Comparison of ENCODE assay signal across 22 mouse cellular contexts in genomic region chr10:75428049-75429003, GRCm38 (mm10). TPM values are rescaled to one million over a fixed set of nuclear protein-coding genes. Genes with fewer than 3 reads are reported as not detected.
DNase-seq lines count a peak whose midpoint lies in the region; ATAC-seq and TF ChIP-seq lines count a peak whose summit lies in the region.
"Had no signal": no experiment of that assay in that cellular context is flagged by ENCODE, and none has a peak within 500 bp of the region (broad histone marks: within the 10 kb centered on the region; RNA-seq: fewer than 3 reads in every experiment).

No protein-coding gene starts in this region.

- 86% methylated on average over 13 of the region's 13 CpGs for WGBS in midbrain, postnatal 0 days
- whole genome bisulfite sequencing in midbrain, embryonic 16.5 days, result 82% methylated on average over 13 of the region's 13 CpGs
- 70% methylated on average over 13 of the region's 13 CpGs for WGBS in intestine, embryonic 16.5 days
- WGBS in liver, embryonic 14.5 days (ENCODE audit: insufficient replicate concordance), result 67% methylated on average over 13 of the region's 13 CpGs
- 80% methylated on average over 13 of the region's 13 CpGs for WGBS in stomach, embryonic 16.5 days

- H3K27me3 ChIP-seq in midbrain, postnatal 0 days (ENCODE audit: insufficient read depth, low read length), result no peaks in the 10 kb centered on the region
- H3K27me3 ChIP-seq in midbrain, embryonic 16.5 days (ENCODE audit: control insufficient read depth, insufficient read depth, low read depth, low read length), result no peaks in the 10 kb centered on the region
- no peaks in the 10 kb centered on the region for H3K27me3 ChIP-seq in intestine, embryonic 16.5 days (replicated peaks; ENCODE audit: control insufficient read depth, insufficient read depth, low read length)
- no peaks in the 10 kb centered on the region for H3K27me3 ChIP-seq in liver, embryonic 14.5 days (ENCODE audit: control insufficient read depth, insufficient read depth, low read length)
- no peaks in the 10 kb centered on the region for H3K27me3 ChIP-seq in stomach, embryonic 16.5 days (ENCODE audit: control insufficient read depth, insufficient read depth, low read length)
- H3K27me3 ChIP-seq: embryonic facial prominence, embryonic 13.5 days; forebrain, embryonic 13.5 days; hindbrain, embryonic 12.5 days; limb, embryonic 15.5 days; midbrain, embryonic 12.5 days; neural tube, embryonic 12.5 days had no signal

- peaks cover 7% of the 10 kb centered on the region; the same call in 1 of the 2 replicates for H3K9me3 ChIP-seq in midbrain, postnatal 0 days (ENCODE audit: low read length)
- peaks cover 8% of the 10 kb centered on the region; the same call in 1 of the 2 replicates for H3K9me3 ChIP-seq in midbrain, embryonic 16.5 days (replicated peaks; ENCODE audit: control insufficient read depth, low read length, poor library complexity, severe bottlenecking)
- peaks cover 6% of the 10 kb centered on the region; the same call in 1 of the 2 replicates for H3K9me3 ChIP-seq in intestine, embryonic 16.5 days (ENCODE audit: control insufficient read depth, low read length)
- H3K9me3 ChIP-seq in liver, embryonic 14.5 days (ENCODE audit: control insufficient read depth, low read length), result no peaks in the 10 kb centered on the region
- H3K9me3 ChIP-seq in stomach, embryonic 16.5 days (replicated peaks; ENCODE audit: control insufficient read depth, low read length), result peaks cover 3% of the 10 kb centered on the region; the same call in 1 of the 2 replicates
- H3K9me3 ChIP-seq: embryonic facial prominence, embryonic 13.5 days; limb, embryonic 15.5 days; midbrain, embryonic 12.5 days had no signal

- H3K36me3 ChIP-seq in midbrain, postnatal 0 days (ENCODE audit: insufficient read depth, low read length), result no peaks in the 10 kb centered on the region
- H3K36me3 ChIP-seq in midbrain, embryonic 16.5 days (ENCODE audit: control insufficient read depth, insufficient read depth, low read length), result no peaks in the 10 kb centered on the region
- H3K36me3 ChIP-seq in intestine, embryonic 16.5 days (ENCODE audit: control insufficient read depth, insufficient read depth, low read length), result no peaks in the 10 kb centered on the region
- no peaks in the 10 kb centered on the region for H3K36me3 ChIP-seq in liver, embryonic 14.5 days (replicated peaks; ENCODE audit: control insufficient read depth, insufficient read depth, low read depth)
- H3K36me3 ChIP-seq in stomach, embryonic 16.5 days (ENCODE audit: control insufficient read depth, insufficient read depth, low read length), result no peaks in the 10 kb centered on the region
- H3K36me3 ChIP-seq: embryonic facial prominence, embryonic 13.5 days; hindbrain, embryonic 12.5 days; limb, embryonic 15.5 days; midbrain, embryonic 12.5 days; neural tube, embryonic 12.5 days had no signal

- no peak; the same call in 1 of the 2 replicates for TF ChIP-seq EP300 in liver, embryonic 14.5 days (IDR thresholded peaks at IDR 0.05; ENCODE audit: low read depth)

- H3K4me2 ChIP-seq in midbrain, postnatal 0 days (ENCODE audit: low read depth, low read length, poor library complexity, severe bottlenecking), result no peak overlapping the region
- no peak overlapping the region for H3K4me2 ChIP-seq in midbrain, embryonic 16.5 days (ENCODE audit: low read length)
- H3K4me2 ChIP-seq in intestine, embryonic 16.5 days (ENCODE audit: low read depth, low read length), result 0 out of 2 replicates have a peak overlapping the region, but pooled peaks have one; percentile 2
- no peak overlapping the region for H3K4me2 ChIP-seq in liver, embryonic 14.5 days (ENCODE audit: low read depth)
- peak overlapping the region; percentile 28; the same call in 1 of the 2 replicates for H3K4me2 ChIP-seq in stomach, embryonic 16.5 days (ENCODE audit: low read depth, low read length)
- H3K4me2 ChIP-seq: embryonic facial prominence, embryonic 13.5 days; forebrain, embryonic 13.5 days; hindbrain, embryonic 12.5 days; limb, embryonic 15.5 days; midbrain, embryonic 12.5 days; neural tube, embryonic 12.5 days had no signal

- no peak for TF ChIP-seq CTCF in midbrain, postnatal 0 days (IDR thresholded peaks at IDR 0.05)
- no peak for TF ChIP-seq CTCF in liver, embryonic 14.5 days (IDR thresholded peaks at IDR 0.05; ENCODE audit: low read depth)

- H3K9ac ChIP-seq in midbrain, postnatal 0 days (replicated peaks; ENCODE audit: low read length, poor library complexity, severe bottlenecking), result no peak overlapping the region
- no peak overlapping the region for H3K9ac ChIP-seq in midbrain, embryonic 16.5 days (ENCODE audit: low read depth, low read length)
- H3K9ac ChIP-seq in intestine, embryonic 16.5 days (ENCODE audit: low read depth, low read length), result no peak overlapping the region
- no peak overlapping the region for H3K9ac ChIP-seq in liver, embryonic 14.5 days (replicated peaks)
- H3K9ac ChIP-seq in stomach, embryonic 16.5 days (ENCODE audit: low read length), result no peak overlapping the region
- H3K9ac ChIP-seq: embryonic facial prominence, embryonic 13.5 days; forebrain, embryonic 13.5 days; hindbrain, embryonic 12.5 days; limb, embryonic 15.5 days; midbrain, embryonic 12.5 days; neural tube, embryonic 12.5 days had no signal

- peak; percentile 15 for DNase-seq in midbrain, postnatal 0 days (ENCODE audit: low spot score)
- no peak for DNase-seq in liver, embryonic 14.5 days (ENCODE audit: low read depth in 3 of 3, low spot score in 3 of 3)
- no peak for DNase-seq in adrenal gland, adult (ENCODE audit: inconsistent age in 2 of 2, low spot score in 1 of 2)
- no peak for DNase-seq in testis, postnatal 14 days (ENCODE audit: low spot score)
- DNase-seq: adrenal gland, postnatal 10 days; cerebellum, adult 8-10 months; cerebellum, postnatal 36 days; embryo, embryonic 11 days; left cerebral cortex, postnatal 4 days; lung, postnatal 10 days; retina, postnatal 1 day; thymus, postnatal 25 days had no signal

- no peaks in the 10 kb centered on the region for H3K4me1 ChIP-seq in midbrain, postnatal 0 days (ENCODE audit: insufficient read depth, low read length)
- H3K4me1 ChIP-seq in midbrain, embryonic 16.5 days (ENCODE audit: control insufficient read depth, insufficient read depth, low read length), result no peaks in the 10 kb centered on the region
- H3K4me1 ChIP-seq in intestine, embryonic 16.5 days (ENCODE audit: control insufficient read depth, insufficient read depth, low read length), result 0 out of 2 replicates have a peak, but pooled peaks cover 12% of the 10 kb centered on the region
- peaks cover 0 to 9% of the 10 kb centered on the region in 2 experiments; a peak in 2 of 4 replicates for H3K4me1 ChIP-seq in liver, embryonic 14.5 days (replicated peaks; ENCODE audit: control insufficient read depth in 2 of 2, insufficient read depth in 2 of 2, low read length in 1 of 2)
- no peaks in the 10 kb centered on the region; the same call in 1 of the 2 replicates for H3K4me1 ChIP-seq in stomach, embryonic 16.5 days (ENCODE audit: control insufficient read depth, insufficient read depth, low read length)
- H3K4me1 ChIP-seq: embryonic facial prominence, embryonic 13.5 days; forebrain, embryonic 13.5 days; hindbrain, embryonic 12.5 days; limb, embryonic 15.5 days; midbrain, embryonic 12.5 days; neural tube, embryonic 12.5 days had no signal

- ATAC-seq in midbrain, postnatal 0 days (ENCODE audit: low FRiP score), result no peak
- ATAC-seq in midbrain, embryonic 16.5 days, result no peak
- peak; percentile 29 for ATAC-seq in intestine, embryonic 16.5 days
- peak; percentile 34; the same call in 1 of the 2 replicates for ATAC-seq in liver, embryonic 14.5 days (ENCODE audit: insufficient read depth)
- ATAC-seq in stomach, embryonic 16.5 days (ENCODE audit: insufficient read depth, low FRiP score), result no peak
- ATAC-seq: forebrain, embryonic 13.5 days had no signal

- H3K4me3 ChIP-seq in midbrain, postnatal 0 days (ENCODE audit: low read depth, low read length), result no peak overlapping the region
- no peak overlapping the region for H3K4me3 ChIP-seq in midbrain, embryonic 16.5 days (ENCODE audit: low read depth, low read length)
- H3K4me3 ChIP-seq in intestine, embryonic 16.5 days (ENCODE audit: low read length), result no peak overlapping the region
- no peak overlapping the region for H3K4me3 ChIP-seq in liver, embryonic 14.5 days (ENCODE audit: insufficient read depth in 1 of 2, low read depth in 2 of 2, low read length in 2 of 2)
- H3K4me3 ChIP-seq in stomach, embryonic 16.5 days (replicated peaks; ENCODE audit: low read length), result no peak overlapping the region
- H3K4me3 ChIP-seq: embryonic facial prominence, embryonic 13.5 days; forebrain, embryonic 13.5 days; hindbrain, embryonic 12.5 days; limb, embryonic 15.5 days; midbrain, embryonic 12.5 days; neural tube, embryonic 12.5 days had no signal

- no peak overlapping the region for H3K27ac ChIP-seq in midbrain, postnatal 0 days (ENCODE audit: low read depth, low read length)
- H3K27ac ChIP-seq in midbrain, embryonic 16.5 days (ENCODE audit: low read length), result no peak overlapping the region
- peak overlapping the region; percentile 34; the same call in 1 of the 2 replicates for H3K27ac ChIP-seq in intestine, embryonic 16.5 days (ENCODE audit: low read length)
- H3K27ac ChIP-seq in liver, embryonic 14.5 days, result no peak overlapping the region
- peak overlapping the region; percentile 49 for H3K27ac ChIP-seq in stomach, embryonic 16.5 days (ENCODE audit: low read length)
- H3K27ac ChIP-seq: embryonic facial prominence, embryonic 13.5 days; forebrain, embryonic 13.5 days; hindbrain, embryonic 12.5 days; limb, embryonic 15.5 days; midbrain, embryonic 12.5 days; neural tube, embryonic 12.5 days had no signal

RNA-seq across cellular contexts. Expression of gene Upb1, which starts 27.4 kb away (rescaled TPM):
- total RNA-seq in midbrain, postnatal 0 days (2014; rRNA removed), result 0.52 TPM in 1 of 2 replicates, not detected in the other
- polyA plus RNA-seq in midbrain, postnatal 0 days (2015; fragmentation: Nextera tagmentation; extraction: Ambion mirVana), result 0.44 and 0.72 TPM in 2 replicates
- 0.41 and 0.42 TPM in 2 replicates for polyA plus RNA-seq in midbrain, embryonic 16.5 days (2015; fragmentation: Nextera tagmentation; extraction: Ambion mirVana)
- 0.98 and 1.8 TPM in 2 replicates for polyA plus RNA-seq in intestine, embryonic 16.5 days (2015; fragmentation: Nextera tagmentation; extraction: Ambion mirVana)
- 8.1 and 8.8 TPM in 2 replicates for polyA plus RNA-seq in liver, embryonic 14.5 days (2012; rRNA removed)
- 18.3 and 20.1 TPM in 2 replicates for polyA plus RNA-seq in liver, embryonic 14.5 days (2014; fragmentation: Nextera tagmentation; extraction: Ambion mirVana)
- polyA plus RNA-seq in stomach, embryonic 16.5 days (2015; fragmentation: Nextera tagmentation; extraction: Ambion mirVana), result 4.3 and 5.8 TPM in 2 replicates
- total RNA-seq: MEL had no signal
- polyA plus RNA-seq: forebrain, embryonic 13.5 days; hindbrain, embryonic 12.5 days had no signal

Comparison
In these comparisons a context has a peak if more than half of its experiments do, and no peak if none do; other contexts are left out.
1. ATAC-seq: peak in intestine, embryonic 16.5 days (single experiment) and liver, embryonic 14.5 days (single experiment); none in midbrain, postnatal 0 days (single experiment), midbrain, embryonic 16.5 days (single experiment) and stomach, embryonic 16.5 days (single experiment).
2. H3K27ac ChIP-seq: peak in intestine, embryonic 16.5 days (single experiment) and stomach, embryonic 16.5 days (single experiment); none in midbrain, postnatal 0 days (single experiment), midbrain, embryonic 16.5 days (single experiment) and liver, embryonic 14.5 days (single experiment).
3. H3K4me2 ChIP-seq: peak in intestine, embryonic 16.5 days (single experiment) and stomach, embryonic 16.5 days (single experiment); none in midbrain, postnatal 0 days (single experiment), midbrain, embryonic 16.5 days (single experiment) and liver, embryonic 14.5 days (single experiment).